Mouse (Mus musculus): ENCODE measurements around the gene Gm20481. TPM values are rescaled to one million over a fixed set of nuclear protein-coding genes. Genes with fewer than 3 reads are reported as not detected.
"Not testable (repeated sequence)": the region's sequence is repeated elsewhere in the genome, so short reads cannot be mapped to it uniquely, and the experiment has no call there.

Gene Gm20481
- polyA plus RNA-seq, 1 experiment from 2014 or later, result not detected

GRCm38 (mm10) chr17:34941344-34942041 is 28.2 kb upstream of the Gm20481 start:
- Histone ChIP-seq H3K4me2 (peak overlapping the region; percentile 70), H3K4me3 (replicated peaks) (peak overlapping the region; percentile 37), H3K36me3 (no peaks in the 10 kb centered on the region), H3K27ac (peak overlapping the region; percentile 62; the same call in 1 of the 2 replicates), H3K9ac (replicated peaks) (peak overlapping the region; percentile 49), H3K27me3 (no peaks in the 10 kb centered on the region), H3K9me3 (no peaks in the 10 kb centered on the region), H3K4me1 (replicated peaks) (peaks cover 7% of the 10 kb centered on the region)
- 5% methylated on average over 15 of the region's 15 CpGs for WGBS
- 0 out of 2 replicates have a peak, but pooled peaks have one; percentile 58 for ATAC-seq (ENCODE audit: insufficient number of reproducible peaks, insufficient read depth, low FRiP score, low TSS enrichment, low read depth)

- Histone ChIP-seq H3K36me3 (no peaks in the 10 kb centered on the region), H3K4me2 (no peak overlapping the region), H3K9me3 (no peaks in the 10 kb centered on the region), H3K4me3 (replicated peaks) (no peak overlapping the region), H3K4me1 (replicated peaks) (peaks cover 7% of the 10 kb centered on the region), H3K9ac (replicated peaks) (no peak overlapping the region), H3K27me3 (no peaks in the 10 kb centered on the region), H3K27ac (no peak overlapping the region)
- 84% methylated on average over 4 of the region's 4 CpGs for WGBS
- no peak for ATAC-seq (ENCODE audit: insufficient number of reproducible peaks, insufficient read depth, low FRiP score, low TSS enrichment, low read depth)
These were observed 26.4 kb upstream of the Gm20481 start for GRCm38 (mm10) chr17:34943128-34943815.

GRCm38 (mm10) chr17:34944362-34944761 is 25.4 kb upstream of the Gm20481 start:
- Histone ChIP-seq H3K36me3 (peaks cover 1% of the 10 kb centered on the region), H3K27ac (no peak overlapping the region), H3K27me3 (no peaks in the 10 kb centered on the region), H3K9me3 (no peaks in the 10 kb centered on the region), H3K4me2 (no peak overlapping the region), H3K4me1 (replicated peaks) (peaks cover 7% of the 10 kb centered on the region), H3K4me3 (replicated peaks) (no peak overlapping the region), H3K9ac (replicated peaks) (no peak overlapping the region)
- ATAC-seq (ENCODE audit: insufficient number of reproducible peaks, insufficient read depth, low FRiP score, low TSS enrichment, low read depth), result no peak

GRCm38 (mm10) chr17:34946486-34947140 is 23.1 kb upstream of the Gm20481 start:
- Histone ChIP-seq H3K9ac (replicated peaks) (no peak overlapping the region), H3K27me3 (no peaks in the 10 kb centered on the region), H3K36me3 (peaks cover 22% of the 10 kb centered on the region), H3K4me1 (replicated peaks) (peaks cover 13% of the 10 kb centered on the region), H3K9me3 (no peaks in the 10 kb centered on the region), H3K4me2 (no peak overlapping the region), H3K27ac (no peak overlapping the region), H3K4me3 (replicated peaks) (no peak overlapping the region)
- no peak for ATAC-seq (ENCODE audit: insufficient number of reproducible peaks, insufficient read depth, low FRiP score, low TSS enrichment, low read depth)
- WGBS, result 85% methylated on average over 5 of the region's 5 CpGs

GRCm38 (mm10) chr17:34947606-34948005 is 22.1 kb upstream of the Gm20481 start:
- ATAC-seq (ENCODE audit: insufficient number of reproducible peaks, insufficient read depth, low FRiP score, low TSS enrichment, low read depth), result no peak
- WGBS, result 25% methylated on average over 8 of the region's 8 CpGs
- H3K4me1 ChIP-seq (replicated peaks), result peaks cover 9% of the 10 kb centered on the region
- H3K36me3 ChIP-seq, result peaks cover 22% of the 10 kb centered on the region
- H3K4me3 ChIP-seq (replicated peaks), result no peak overlapping the region
- no peaks in the 10 kb centered on the region for H3K9me3 ChIP-seq
- no peak overlapping the region for H3K4me2 ChIP-seq
- H3K27ac ChIP-seq, result no peak overlapping the region
- no peaks in the 10 kb centered on the region for H3K27me3 ChIP-seq
- H3K9ac ChIP-seq (replicated peaks), result no peak overlapping the region

- H3K9ac ChIP-seq (replicated peaks); H3K9me3 ChIP-seq; ATAC-seq (ENCODE audit: insufficient number of reproducible peaks, insufficient read depth, low FRiP score, low TSS enrichment, low read depth); H3K4me2 ChIP-seq; H3K27me3 ChIP-seq; H3K4me1 ChIP-seq (replicated peaks): not testable (repeated sequence)
- peak overlapping the region; percentile 96; the same call in 1 of the 2 replicates for H3K27ac ChIP-seq
- WGBS, result 63% methylated on average over 9 of the region's 9 CpGs
- 0 out of 2 replicates have a peak overlapping the region, but pooled peaks have one; percentile 97 for H3K4me3 ChIP-seq (replicated peaks)
- H3K36me3 ChIP-seq, result peaks cover 22% of the 10 kb centered on the region
These were observed 20.8 kb upstream of the Gm20481 start for GRCm38 (mm10) chr17:34948721-34949552.

GRCm38 (mm10) chr17:34949553-34949969 is 20.2 kb upstream of the Gm20481 start:
- ATAC-seq (ENCODE audit: insufficient number of reproducible peaks, insufficient read depth, low FRiP score, low TSS enrichment, low read depth), result no peak
- Histone ChIP-seq H3K4me3 (replicated peaks) (0 out of 2 replicates have a peak overlapping the region, but pooled peaks have one; percentile 97), H3K27me3 (no peaks in the 10 kb centered on the region), H3K36me3 (peaks cover 22% of the 10 kb centered on the region), H3K4me2 (0 out of 2 replicates have a peak overlapping the region, but pooled peaks have one; percentile 4), H3K27ac (peak overlapping the region; percentile 96), H3K4me1 (replicated peaks) (peaks cover 9% of the 10 kb centered on the region), H3K9ac (replicated peaks) (no peak overlapping the region), H3K9me3 (no peaks in the 10 kb centered on the region)
- 32% methylated on average over 4 of the region's 4 CpGs for WGBS

- H3K9me3 ChIP-seq, result no peaks in the 10 kb centered on the region
- 22% methylated on average over 10 of the region's 10 CpGs for WGBS
- peaks cover 9% of the 10 kb centered on the region for H3K4me1 ChIP-seq (replicated peaks)
- no peak for ATAC-seq (ENCODE audit: insufficient number of reproducible peaks, insufficient read depth, low FRiP score, low TSS enrichment, low read depth)
- H3K36me3 ChIP-seq, result peaks cover 22% of the 10 kb centered on the region
- H3K27me3 ChIP-seq, result peaks cover 11% of the 10 kb centered on the region
- peak overlapping the region; percentile 97 for H3K4me3 ChIP-seq (replicated peaks)
- peak overlapping the region; percentile 96 for H3K27ac ChIP-seq
- H3K4me2 ChIP-seq, result peak overlapping the region; percentile 97
- H3K9ac ChIP-seq (replicated peaks), result peak overlapping the region; percentile 99
These were observed 18.9 kb upstream of the Gm20481 start for GRCm38 (mm10) chr17:34950514-34951455.

GRCm38 (mm10) chr17:34951636-34952377 is 17.9 kb upstream of the Gm20481 start:
- H3K27me3 ChIP-seq, result peaks cover 18% of the 10 kb centered on the region
- peaks cover 22% of the 10 kb centered on the region for H3K36me3 ChIP-seq
- no peak; the same call in 1 of the 2 replicates for ATAC-seq (ENCODE audit: insufficient number of reproducible peaks, insufficient read depth, low FRiP score, low TSS enrichment, low read depth)
- peak overlapping the region; percentile 99 for H3K9ac ChIP-seq (replicated peaks)
- H3K4me1 ChIP-seq (replicated peaks), result peaks cover 9% of the 10 kb centered on the region
- peak overlapping the region; percentile 96 for H3K27ac ChIP-seq
- under 1% methylated on average over 29 of the region's 29 CpGs for WGBS
- H3K4me2 ChIP-seq, result peak overlapping the region; percentile 97
- H3K4me3 ChIP-seq (replicated peaks), result peak overlapping the region; percentile 97
- no peaks in the 10 kb centered on the region for H3K9me3 ChIP-seq

Data from limb, embryonic 12.5 days (tissue).